Mouse (Mus musculus) gastrocnemius, postnatal 14 days (tissue): Measurements from ENCODE around the gene Krtap4-1. TPM values are rescaled to one million over a fixed set of nuclear protein-coding genes. Genes with fewer than 3 reads are reported as not detected.
"Not testable (repeated sequence)": the region's sequence is repeated elsewhere in the genome, so short reads cannot be mapped to it uniquely, and the experiment has no call there.

Experiments
- DNase-seq: peaks from one replicate; pipeline ENCODE4 v3.0.0; 2021; ENCODE audit warnings: mixed read lengths
- intact Hi-C: fragments of 180-260 bp; cut with DNase I; formaldehyde crosslinking; loops from one replicate; pipeline ENCODE4 v1.15.1; 2025; ENCODE audit warnings: low total_unique reads
- total RNA-seq, 2 experiments: library from RNA; stranded (reverse); gene quantifications; 2 replicates each; pipeline ENCODE4 v1.2.3; 2021

The Krtap4-1 gene
- total RNA-seq, 2 experiments from 2014 or later, result not detected

DNA sequence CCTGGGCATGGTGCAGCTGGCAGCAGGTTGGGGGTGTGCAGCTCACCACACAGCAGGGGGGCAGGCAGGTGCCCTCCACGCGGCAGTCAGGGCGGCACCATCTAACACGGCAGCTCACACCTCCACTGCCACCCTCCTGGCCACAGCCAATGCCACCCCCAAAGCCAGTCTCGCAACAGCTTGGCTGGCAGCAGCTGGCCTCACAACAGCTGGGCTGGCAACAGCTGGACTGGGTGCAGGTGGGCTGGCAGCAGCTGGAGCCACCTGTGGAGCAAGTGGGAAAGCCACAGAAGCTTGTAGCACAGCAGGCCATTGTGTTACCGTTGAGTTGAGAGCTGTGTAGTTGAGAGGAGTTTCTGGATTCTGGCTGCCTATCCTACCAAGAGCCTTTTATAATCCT lies 30.3 kb downstream of the Krtap4-1 start, which contains the start of gene Krtap9-3:
Krtap9-3 (minus strand) TSS at position 364 of the 400 bp plus-strand sequence.
- intact Hi-C loops, DNase-seq: not testable (repeated sequence)

- no peak for DNase-seq
- intact Hi-C loops, result no loop called here
Measured at GRCm38 (mm10) chr11:99590981-99591380, 37.1 kb downstream of the Krtap4-1 start, which contains the start of gene Krtap1-3. Gene Krtap1-3 (minus strand): TSS chr11:99591339.

DNA sequence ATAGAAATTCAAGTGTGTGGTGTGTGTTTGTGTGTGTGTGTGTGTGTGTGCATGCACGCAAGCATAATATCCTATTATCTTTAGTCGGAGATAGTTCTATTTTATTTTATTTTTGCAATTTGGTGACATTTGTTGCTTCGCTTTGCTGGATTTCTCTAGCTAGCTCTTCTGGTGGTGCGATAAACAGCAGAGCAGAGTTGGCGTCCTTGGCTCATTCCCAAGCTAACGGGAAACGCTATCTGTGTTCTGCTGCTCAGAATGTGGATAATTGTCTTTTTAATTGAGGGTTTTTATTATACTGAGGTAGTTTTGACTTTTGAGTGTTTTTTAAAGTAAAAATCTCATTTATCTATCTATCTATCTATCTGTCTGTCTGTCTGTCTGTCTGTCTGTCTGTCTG lies 42.9 kb downstream of the Krtap4-1 start:
- no peak for DNase-seq
- intact Hi-C loops, result no loop called here

DNA sequence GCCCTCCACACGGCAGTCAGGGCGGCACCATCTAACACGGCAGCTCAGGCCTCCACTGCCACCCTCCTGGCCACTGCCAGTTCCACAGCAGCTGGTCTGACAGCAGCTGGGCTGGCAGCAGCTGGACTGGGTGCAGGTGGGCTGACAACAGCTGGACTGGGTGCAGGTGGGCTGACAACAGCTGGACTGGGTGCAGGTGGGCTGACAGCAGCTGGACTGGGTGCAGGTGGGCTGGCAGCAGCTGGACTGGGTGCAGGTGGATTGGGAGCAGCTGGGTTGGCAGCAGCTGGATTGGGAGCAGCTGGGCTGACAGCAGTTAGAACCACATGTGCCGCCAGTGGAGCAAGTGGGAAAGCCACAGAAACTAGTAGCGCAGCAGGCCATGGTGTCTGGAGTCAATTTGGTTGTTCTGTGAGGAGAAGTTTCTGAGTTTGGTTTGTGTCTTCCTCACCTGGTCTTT lies 44.8 kb downstream of the Krtap4-1 start, which contains the start of gene Krtap1-4:
Krtap1-4 (minus strand) TSS at position 410 of the 460 bp plus-strand sequence.
- intact Hi-C loops, result no loop called here
- no peak for DNase-seq

GRCm38 (mm10) chr11:99581564-99581963 lies 46.5 kb downstream of the Krtap4-1 start:
- DNase-seq, result no peak
- intact Hi-C loops, result no loop called here

- no peak for DNase-seq
- intact Hi-C loops, result no loop called here
Measured at GRCm38 (mm10) chr11:99581051-99581450, 47.0 kb downstream of the Krtap4-1 start.

- DNase-seq, result no peak
- intact Hi-C loops, result no loop called here
Measured at GRCm38 (mm10) chr11:99580636-99581035, 47.4 kb downstream of the Krtap4-1 start, which contains the start of gene Krtap1-5. Gene Krtap1-5 (minus strand): TSS chr11:99581016.

Other genes starting within 250 kb of the Krtap4-1 start
- 1 to 10 TPM; 4.5 to 5.7 TPM for gene Krt10, start 238.9 kb downstream of the Krtap4-1 start, total RNA-seq
- gene Krt12, start 206.0 kb downstream of the Krtap4-1 start, total RNA-seq, result not detected
- gene Krt20, start 190.1 kb downstream of the Krtap4-1 start, total RNA-seq, result under 1 TPM; 0.27 TPM
- gene Krt23, start 135.1 kb downstream of the Krtap4-1 start, total RNA-seq, result not detected
- not detected for gene Krt39, start 106.9 kb downstream of the Krtap4-1 start, total RNA-seq
- gene Krt40, start 85.1 kb downstream of the Krtap4-1 start, total RNA-seq, result not detected
- not detected for gene Krtap3-3, start 77.4 kb downstream of the Krtap4-1 start, total RNA-seq
- gene Krtap3-2, start 71.4 kb downstream of the Krtap4-1 start, total RNA-seq, result not detected
- gene Gm11939, start 68.8 kb downstream of the Krtap4-1 start, total RNA-seq, result not detected
- gene Krtap3-1, start 61.6 kb downstream of the Krtap4-1 start, total RNA-seq, result not detected
- gene Krtap1-5, start 47.2 kb downstream of the Krtap4-1 start, total RNA-seq, result not detected
- gene Krtap1-4, start 44.6 kb downstream of the Krtap4-1 start, total RNA-seq, result not detected
- not detected for gene Krtap1-3, start 36.9 kb downstream of the Krtap4-1 start, total RNA-seq
- gene Krtap9-3, start 30.1 kb downstream of the Krtap4-1 start, total RNA-seq, result not detected
- not detected for gene Gm11938, start 24.9 kb downstream of the Krtap4-1 start, total RNA-seq
- gene Gm11937, start 18.0 kb downstream of the Krtap4-1 start, total RNA-seq, result not detected
- gene Krtap2-4, start 13.4 kb downstream of the Krtap4-1 start, total RNA-seq, result not detected
- not detected for gene Gm11562, start 7.8 kb downstream of the Krtap4-1 start, total RNA-seq
- gene Krtap4-2, start 6.8 kb upstream of the Krtap4-1 start, total RNA-seq, result not detected
- not detected for gene Krtap4-7, start 15.9 kb upstream of the Krtap4-1 start, total RNA-seq
- gene Gm11555, start 22.0 kb upstream of the Krtap4-1 start, total RNA-seq, result not detected
- not detected for gene Gm11563, start 30.7 kb upstream of the Krtap4-1 start, total RNA-seq
- gene Krtap4-6, start 37.7 kb upstream of the Krtap4-1 start, total RNA-seq, result not detected
- gene Gm14190, start 62.5 kb upstream of the Krtap4-1 start, total RNA-seq, result not detected
- gene Gm14180, start 106.1 kb upstream of the Krtap4-1 start, total RNA-seq, result not detected
- not detected for gene Gm11595, start 144.7 kb upstream of the Krtap4-1 start, total RNA-seq
- gene Krtap4-8, start 152.5 kb upstream of the Krtap4-1 start, total RNA-seq, result not detected
- not detected for gene Krtap4-9, start 157.0 kb upstream of the Krtap4-1 start, total RNA-seq
- gene Gm11596, start 165.2 kb upstream of the Krtap4-1 start, total RNA-seq, result not detected
- not detected for gene Gm11569, start 170.7 kb upstream of the Krtap4-1 start, total RNA-seq
- not detected for gene Gm11554, start 176.2 kb upstream of the Krtap4-1 start, total RNA-seq
- gene Krtap4-13, start 181.7 kb upstream of the Krtap4-1 start, total RNA-seq, result not detected
- gene Gm11564, start 187.4 kb upstream of the Krtap4-1 start, total RNA-seq, result not detected
- gene 2300003K06Rik, start 209.8 kb upstream of the Krtap4-1 start, total RNA-seq, result not detected
- gene Krtap4-16, start 223.4 kb upstream of the Krtap4-1 start, total RNA-seq, result not detected
- gene Gm11568, start 229.7 kb upstream of the Krtap4-1 start, total RNA-seq, result not detected
- not detected for gene Gm11559, start 236.2 kb upstream of the Krtap4-1 start, total RNA-seq
- not detected for gene Krtap9-1, start 245.2 kb upstream of the Krtap4-1 start, total RNA-seq